8 mouse cellular contexts compared by ENCODE assay signal in genomic region chr2:31141074-31141866, GRCm38 (mm10). TPM values are rescaled to one million over a fixed set of nuclear protein-coding genes. Genes with fewer than 3 reads are reported as not detected.
DNase-seq lines count a peak whose midpoint lies in the region; ATAC-seq and TF ChIP-seq lines count a peak whose summit lies in the region.

No protein-coding gene starts in this region.

- peak overlapping the region; percentile 87 for H3K4me2 ChIP-seq in forebrain, postnatal 0 days (ENCODE audit: low read depth)
- H3K4me2 ChIP-seq in stomach, embryonic 15.5 days: peak overlapping the region; percentile 89

- H3K9ac ChIP-seq in forebrain, postnatal 0 days: peak overlapping the region; percentile 81
- H3K9ac ChIP-seq in stomach, embryonic 15.5 days: peak overlapping the region; percentile 97

- peak; percentile 59 to 84 for DNase-seq in adrenal gland, adult (ENCODE audit: inconsistent age in 2 of 2, low spot score in 1 of 2)
- DNase-seq in adrenal gland, adult 8-10 months: no peak
- peak; percentile 34 for DNase-seq in urinary bladder, postnatal 14 days (ENCODE audit: low spot score)
- no peak for DNase-seq in urinary bladder, postnatal 25 days (ENCODE audit: low spot score)
- peak; percentile 48 for DNase-seq in forebrain, postnatal 0 days
- DNase-seq in kidney, adult 8-10 months: peak; percentile 35 to 49
- peak; percentile 18 for DNase-seq in mesoderm, embryonic 11.5 days (ENCODE audit: low read depth, low spot score)

- peaks cover 5% of the 10 kb centered on the region; the same call in 1 of the 2 replicates for H3K36me3 ChIP-seq in forebrain, postnatal 0 days (ENCODE audit: insufficient read depth)
- H3K36me3 ChIP-seq in stomach, embryonic 15.5 days: peaks cover 4% of the 10 kb centered on the region; the same call in 1 of the 2 replicates

- H3K27ac ChIP-seq in forebrain, postnatal 0 days (ENCODE audit: low read depth, low read length): peak overlapping the region; percentile 90
- H3K27ac ChIP-seq in stomach, embryonic 15.5 days: peak overlapping the region; percentile 87

- H3K4me3 ChIP-seq in forebrain, postnatal 0 days (ENCODE audit: low read depth, low read length): peak overlapping the region; percentile 84
- H3K4me3 ChIP-seq in stomach, embryonic 15.5 days (replicated peaks): peak overlapping the region; percentile 87

- no peaks in the 10 kb centered on the region for H3K9me3 ChIP-seq in forebrain, postnatal 0 days (ENCODE audit: low read length)
- no peaks in the 10 kb centered on the region for H3K9me3 ChIP-seq in stomach, embryonic 15.5 days

- TF ChIP-seq CTCF in forebrain, postnatal 0 days (IDR thresholded peaks at IDR 0.05; ENCODE audit: low read depth): no peak

- no peaks in the 10 kb centered on the region for H3K27me3 ChIP-seq in forebrain, postnatal 0 days (ENCODE audit: insufficient read depth, low read length)
- H3K27me3 ChIP-seq in stomach, embryonic 15.5 days (replicated peaks): no peaks in the 10 kb centered on the region

- under 1% methylated on average over 74 of the region's 78 CpGs for WGBS in forebrain, postnatal 0 days
- WGBS in stomach, embryonic 15.5 days: under 1% methylated on average over 71 of the region's 78 CpGs

- 0 out of 2 replicates have a peak, but pooled peaks cover 7% of the 10 kb centered on the region for H3K4me1 ChIP-seq in forebrain, postnatal 0 days (ENCODE audit: insufficient read depth)
- H3K4me1 ChIP-seq in stomach, embryonic 15.5 days: peaks cover 8% of the 10 kb centered on the region

- ATAC-seq in forebrain, postnatal 0 days: peak; percentile 63
- ATAC-seq in stomach, embryonic 15.5 days (ENCODE audit: insufficient read depth, low FRiP score, low read depth): peak; percentile 40; the same call in 1 of the 2 replicates

RNA-seq across cellular contexts. Expression of gene Fnbp1, which starts 0.5 kb away (rescaled TPM):
- 10 to 100 TPM; 45.9 to 89.0 (median 70.6) TPM for total RNA-seq in adrenal gland, adult 8-10 months (2022)
- total RNA-seq in forebrain, postnatal 0 days (2014; rRNA removed): 9.2 and 13.3 TPM in 2 replicates
- 9.8 and 20.1 TPM in 2 replicates for polyA plus RNA-seq in forebrain, postnatal 0 days (2015; fragmentation: Nextera tagmentation; extraction: Ambion mirVana)
- polyA plus RNA-seq in stomach, embryonic 15.5 days (2015; fragmentation: Nextera tagmentation; extraction: Ambion mirVana): 27.8 and 34.0 TPM in 2 replicates

RNA-seq across cellular contexts. Expression of gene Gpr107, which starts 10.8 kb away (rescaled TPM):
- 10 to 100 TPM; 61.9 to 93.4 (median 75.7) TPM for total RNA-seq in adrenal gland, adult 8-10 months (2022)
- 40.8 and 47.6 TPM in 2 replicates for total RNA-seq in forebrain, postnatal 0 days (2014; rRNA removed)
- 20.3 and 24.0 TPM in 2 replicates for polyA plus RNA-seq in forebrain, postnatal 0 days (2015; fragmentation: Nextera tagmentation; extraction: Ambion mirVana)
- 33.2 and 35.3 TPM in 2 replicates for polyA plus RNA-seq in stomach, embryonic 15.5 days (2015; fragmentation: Nextera tagmentation; extraction: Ambion mirVana)

Comparison
In these comparisons a context has a peak if more than half of its experiments do, and no peak if none do; other contexts are left out.
1. DNase-seq: peak in adrenal gland, adult (2 of 2), urinary bladder, postnatal 14 days (single experiment), forebrain, postnatal 0 days (single experiment), kidney, adult 8-10 months (2 of 2) and mesoderm, embryonic 11.5 days (single experiment); none in adrenal gland, adult 8-10 months (single experiment) and urinary bladder, postnatal 25 days (single experiment).